Mouse (Mus musculus) cortical plate, adult 2 months (tissue): ENCODE data around the gene Il22ra1.

Experiments used
- CTCF ChIP-seq: fragments of 200-500 bp; IDR thresholded peaks from 2 replicates; pipeline ENCODE4 v1.5.1; 2011; ENCODE audit warnings: mild to moderate bottlenecking, control low read depth, low read length; ENCODE audit not compliant: insufficient read depth; ENCODE audit errors: extremely low read depth
- POLR2A ChIP-seq: fragments of 200-500 bp; IDR thresholded peaks from 2 replicates; pipeline ENCODE4 v1.6.1; 2011; ENCODE audit warnings: mild to moderate bottlenecking, low read length, control low read depth; ENCODE audit not compliant: insufficient read depth; ENCODE audit errors: extremely low read depth

- TF ChIP-seq CTCF: no peak
- no peak for TF ChIP-seq POLR2A
These were observed 34.4 kb downstream of the Il22ra1 start for GRCm38 (mm10) chr4:135762251-135762906.
